Mouse (Mus musculus): ENCODE measurements at regions not wholly inside any gene's neighbourhood (a gene's known extent, or its start where the extent isn't known, plus 50 kb on each side); places are given as distances from the start of the nearest gene placed in this dataset.

DNA sequence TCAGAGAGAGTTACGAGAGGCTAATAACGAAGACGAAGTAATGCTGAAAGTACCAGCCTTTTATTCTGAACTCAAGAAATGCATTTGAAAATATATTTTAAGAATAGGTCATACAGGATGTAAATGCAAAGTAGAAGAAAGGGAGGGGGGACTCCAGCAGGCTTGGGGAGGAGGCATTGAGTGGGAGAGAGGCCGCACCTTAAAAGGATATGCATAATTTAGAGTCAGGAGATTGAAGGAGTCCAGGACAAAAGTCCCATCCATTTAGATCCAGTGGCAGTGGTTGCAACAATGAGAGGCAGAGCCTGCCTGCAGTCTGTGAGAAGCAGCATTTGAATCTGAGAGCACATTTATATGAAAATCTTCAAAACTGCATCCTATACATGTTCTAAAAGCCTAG lies 186.1 kb downstream of the Psat1 start:
- no peak for TF ChIP-seq REST (IDR thresholded peaks at IDR 0.05; ENCODE audit: insufficient read depth, insufficient read length)
- TF ChIP-seq MAX (IDR thresholded peaks at IDR 0.05; ENCODE audit: low read depth): no peak
- no peak for TF ChIP-seq TCF12 (IDR thresholded peaks at IDR 0.05; ENCODE audit: insufficient read depth, poor library complexity, severe bottlenecking)
- no peak for TF ChIP-seq USF1 (IDR thresholded peaks at IDR 0.05; ENCODE audit: low read depth)
- no peak for TF ChIP-seq CEBPB (IDR thresholded peaks at IDR 0.05; ENCODE audit: insufficient read depth, poor library complexity, severe bottlenecking)
- no peak for TF ChIP-seq POLR2A (IDR thresholded peaks at IDR 0.05; ENCODE audit: insufficient read length, low read depth)
- TF ChIP-seq E2F4 (IDR thresholded peaks at IDR 0.05; ENCODE audit: insufficient read depth): no peak
